Mouse (Mus musculus) ES-E14 (cell line): ENCODE data around the gene Elavl4.

Experiments
- CHD2 ChIP-seq: IDR thresholded peaks from 2 replicates; pipeline ENCODE4 v1.6.1; 2014; ENCODE audit warnings: mild to moderate bottlenecking, low read depth, low read length, inconsistent platforms
- HCFC1 ChIP-seq: IDR thresholded peaks from 2 replicates; pipeline ENCODE4 v1.6.1; 2012; ENCODE audit warnings: low read length, inconsistent platforms, borderline replicate concordance; ENCODE audit not compliant: insufficient read depth
- ZNF384 ChIP-seq: IDR thresholded peaks from 2 replicates; pipeline ENCODE4 v1.6.1; 2012; ENCODE audit warnings: low read depth, low read length, inconsistent platforms

- TF ChIP-seq HCFC1 (no peak), ZNF384 (no peak), CHD2 (no peak)
These were observed 66.1 kb downstream of the Elavl4 start for GRCm38 (mm10) chr4:110285346-110286330.
